Mouse (Mus musculus): ENCODE measurements around the gene Tyk2. TPM values are rescaled to one million over a fixed set of nuclear protein-coding genes. Genes with fewer than 3 reads are reported as not detected.
A peak's percentile ranks its signal among the peaks of the same experiment; 100 is the strongest.

The Tyk2 gene
- total RNA-seq, 2 experiments from 2014 or later, result 11.6 to 12.7 TPM

DNA sequence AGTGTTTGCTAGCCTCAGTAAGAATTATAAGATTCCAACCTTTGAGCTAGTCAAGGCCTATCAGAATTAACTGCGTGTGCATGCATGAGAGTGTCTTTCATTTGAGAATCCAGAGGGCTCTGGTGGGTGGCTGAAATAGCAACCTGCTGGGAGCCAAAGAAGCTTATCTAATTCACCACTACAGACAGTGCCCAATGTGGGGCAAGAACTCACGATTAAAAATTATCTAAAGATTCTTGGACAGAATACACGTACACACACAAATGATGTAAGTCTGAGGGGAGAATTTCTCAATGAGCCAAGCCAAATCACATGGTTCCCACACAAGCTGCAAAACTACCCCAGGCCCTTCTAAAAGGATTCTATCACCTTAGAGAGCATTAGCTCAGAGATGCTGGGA is 47.7 kb downstream of the Tyk2 start:
- no peak for DNase-seq (ENCODE audit: low spot score in 2 of 2)
- intact Hi-C loops (cut with DNase I), result no loop called here

DNA sequence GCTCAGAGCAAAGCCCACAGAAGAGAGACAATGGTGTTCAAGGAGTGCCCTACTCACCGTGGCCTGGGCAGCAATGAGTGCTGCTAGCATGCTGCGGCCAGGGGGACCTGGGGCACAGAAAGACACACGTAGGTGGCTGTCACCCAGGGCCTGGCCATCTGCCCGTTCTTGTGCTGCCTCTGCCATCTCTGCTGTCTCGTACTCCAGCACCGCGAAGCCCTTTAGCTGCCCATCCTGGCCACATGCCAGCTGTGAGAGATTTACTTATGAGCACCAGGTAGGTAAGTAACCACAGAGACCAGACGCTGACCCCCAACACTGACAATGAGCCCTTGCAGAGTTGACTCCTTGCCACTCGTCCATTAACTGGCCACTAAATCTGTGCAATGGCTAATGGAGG is 49.9 kb downstream of the Tyk2 start:
- DNase-seq (ENCODE audit: low spot score in 2 of 2), result no peak
- intact Hi-C loops (cut with DNase I), result no loop called here

DNA sequence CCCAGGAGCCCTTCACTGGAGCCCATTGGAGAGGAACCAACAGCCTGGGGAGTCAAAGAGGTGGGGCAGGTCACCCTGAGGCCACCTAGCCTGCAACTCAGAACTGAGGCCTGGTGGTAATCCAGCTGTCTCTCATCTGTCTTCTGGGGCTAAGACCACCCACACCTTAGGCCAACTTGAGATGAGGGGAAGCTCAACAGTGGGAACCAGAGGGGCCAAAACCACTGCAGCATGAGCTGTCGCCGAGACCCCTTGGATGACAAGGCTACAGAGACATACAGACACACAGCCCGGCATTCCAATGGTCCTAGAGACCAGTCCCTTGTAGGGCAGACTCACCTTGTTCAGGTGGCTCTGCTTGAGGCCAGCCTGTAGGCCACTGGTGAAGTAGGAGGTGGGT is 55.4 kb downstream of the Tyk2 start:
- intact Hi-C loops (cut with DNase I), result no loop called here
- no peak for DNase-seq (ENCODE audit: low spot score in 2 of 2)

DNA sequence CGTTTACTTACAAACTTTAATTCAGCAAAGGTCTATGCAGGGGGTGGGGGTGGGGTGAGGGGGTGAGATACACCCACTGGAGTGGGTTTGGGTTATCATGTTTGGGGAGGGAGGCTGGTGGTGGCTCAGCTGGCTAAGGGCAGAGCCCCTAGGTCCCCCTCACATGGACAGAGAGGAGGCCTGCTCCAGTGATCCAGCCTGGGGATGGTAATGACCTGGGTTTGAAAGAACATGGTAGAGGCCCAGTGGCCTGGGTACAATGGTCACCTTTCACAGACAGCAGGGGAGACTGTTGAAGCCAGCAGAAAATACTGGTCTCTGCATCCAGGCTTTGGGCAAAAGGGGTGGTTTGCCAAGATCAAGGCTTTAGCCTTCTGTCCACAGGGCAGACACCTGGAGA is 56.9 kb downstream of the Tyk2 start:
- intact Hi-C loops (cut with DNase I), result no loop called here
- DNase-seq (ENCODE audit: low spot score in 2 of 2), result no peak

DNA sequence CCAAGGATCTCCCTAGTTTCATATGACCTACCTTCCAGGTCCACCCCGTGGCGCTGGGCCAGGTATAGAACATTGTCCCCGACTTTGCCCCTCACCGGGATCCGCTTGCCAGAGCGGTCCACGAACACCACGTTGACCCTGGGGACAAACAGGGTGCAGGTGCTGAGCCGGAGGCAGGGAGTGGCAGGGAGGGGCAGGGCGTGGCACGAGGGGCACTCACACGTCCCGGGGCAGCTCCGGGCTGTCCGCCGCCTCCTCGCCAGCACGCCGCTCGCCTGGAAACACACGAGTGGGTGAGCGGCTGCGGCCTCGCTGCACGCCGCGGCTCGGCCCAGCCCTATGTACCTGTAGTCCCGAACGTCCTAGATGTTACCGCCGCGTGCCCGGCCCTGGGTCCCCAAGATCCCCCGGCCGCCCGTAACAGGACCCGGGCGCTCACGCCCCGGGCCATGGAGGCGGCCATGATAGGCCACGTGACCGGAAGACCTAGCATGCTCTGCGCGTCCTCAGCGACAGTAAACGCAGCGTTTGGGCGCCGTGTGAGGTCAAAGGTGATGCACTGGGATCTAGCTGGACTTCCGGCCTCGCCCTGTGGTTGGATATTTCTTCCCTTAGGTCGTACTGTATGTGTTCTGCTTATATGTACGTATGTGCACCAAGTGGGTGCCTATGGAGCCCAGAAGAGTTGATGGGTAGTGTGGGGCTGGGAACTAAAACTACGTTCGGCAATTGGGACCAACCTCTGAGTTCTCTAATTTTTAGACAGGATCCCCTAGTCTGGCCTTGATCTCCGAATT is 57.8 kb downstream of the Tyk2 start, which contains the start of the genes Gm49373 and Fdx1l:
Gm49373 (minus strand) TSS at position 53 of the 797 bp plus-strand sequence.
Fdx1l (minus strand) TSS at position 571 of the 797 bp plus-strand sequence.
- intact Hi-C loops (cut with DNase I), result no loop called here

DNA sequence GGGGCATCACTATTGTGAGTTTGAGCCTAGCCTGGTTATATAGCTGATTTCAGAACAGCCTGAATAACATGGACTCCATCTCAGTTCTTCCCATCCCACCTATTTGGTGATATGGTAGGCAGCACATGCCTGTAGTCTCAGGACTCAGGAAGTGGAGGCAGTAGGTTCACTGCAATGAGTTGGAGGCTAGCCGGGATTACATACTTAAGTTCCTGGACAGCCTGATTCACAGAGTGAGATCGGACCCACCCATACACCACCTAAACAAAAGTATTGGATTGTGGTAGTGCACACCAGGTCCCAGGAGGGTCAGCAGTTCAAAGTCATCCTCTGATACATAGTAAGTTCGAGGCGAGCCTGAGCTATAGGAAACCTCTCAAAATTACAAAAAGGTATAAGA is 58.4 kb downstream of the Tyk2 start:
- intact Hi-C loops (cut with DNase I), result loop anchor here (1.0 kb wide), 1 partner anchor 40 kb away; the partner anchor contains the start of gene Icam5
- DNase-seq (ENCODE audit: low spot score in 2 of 2), result peak in 1 of 2 experiments; percentile 44

More for the DNA sequence above, 57.8 kb downstream of the Tyk2 start, which contains the start of the genes Gm49373 and Fdx1l:
- peak; percentile 95 for DNase-seq (ENCODE audit: low spot score in 2 of 2)

DNA sequence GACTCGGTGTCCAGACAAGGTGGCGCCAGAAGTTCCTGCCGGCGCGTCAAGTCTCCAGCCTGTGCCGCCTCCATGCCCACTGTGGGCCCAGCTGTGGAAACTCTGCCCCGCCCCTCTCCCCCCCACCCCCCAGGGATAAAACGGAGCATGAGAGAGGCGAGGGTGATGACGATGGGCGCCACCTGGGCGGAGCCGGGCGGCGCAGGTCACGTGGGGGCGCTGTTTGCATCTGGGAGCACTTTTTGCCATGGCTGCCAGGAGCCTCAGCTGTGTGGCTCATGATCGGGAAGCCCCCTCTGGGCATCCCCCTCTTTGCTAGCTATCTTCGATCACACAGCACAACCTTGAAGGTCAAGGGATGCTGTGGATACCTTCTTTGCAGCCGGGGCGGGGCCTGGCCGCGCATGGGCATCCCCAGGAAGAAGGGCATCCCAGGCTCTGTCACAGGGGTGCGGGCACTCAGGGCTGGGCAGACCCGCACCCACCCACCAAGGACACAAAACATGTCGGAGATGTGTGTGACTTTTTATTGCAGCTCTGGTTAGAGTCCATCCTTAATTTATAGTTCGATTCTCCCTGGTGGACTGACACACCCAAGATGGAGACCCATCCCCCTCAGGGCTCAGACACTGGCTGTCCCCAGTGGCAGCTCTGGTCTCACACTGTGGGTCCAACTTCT is 63.9 kb downstream of the Tyk2 start, which contains the start of gene Zglp1:
Zglp1 (minus strand) TSS at position 88 of the 679 bp plus-strand sequence.
- DNase-seq (ENCODE audit: low spot score in 2 of 2), result no peak
- intact Hi-C loops (cut with DNase I), result no loop called here

DNA sequence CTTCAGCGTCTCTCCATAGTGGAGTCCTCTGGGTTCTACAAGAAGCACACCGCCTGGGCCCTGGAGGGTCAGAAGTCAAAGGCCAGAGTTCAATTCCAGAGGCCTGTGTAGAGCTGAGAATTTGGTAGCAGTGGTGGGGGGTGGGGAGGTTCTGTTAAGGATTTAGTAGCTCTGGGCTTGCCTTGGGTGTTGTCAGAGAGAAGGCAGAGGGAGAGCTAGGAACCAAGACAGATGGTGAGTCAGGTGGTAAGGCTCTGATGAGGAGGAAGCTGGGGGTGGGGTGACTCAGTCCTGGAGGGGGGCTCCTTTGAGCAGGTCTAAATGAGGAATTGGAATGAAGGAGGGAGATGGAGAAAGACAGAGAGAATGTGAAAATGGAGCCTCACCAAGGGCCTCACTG is 68.1 kb downstream of the Tyk2 start:
- intact Hi-C loops (cut with DNase I), result loop anchor here (1.0 kb wide), 3 partner anchors 22 to 32 kb away; no protein-coding TSS in a partner anchor
- peak; percentile 72 to 96 for DNase-seq (ENCODE audit: low spot score in 2 of 2)

Small RNA genes within 50 kb of the gene (microRNA-seq; reads per million reads assigned to microRNA genes)
- 0 to 2.4 reads per million in 2 experiments for gene Mir7082

Other genes with a start within 250 kb of the Tyk2 start
- 10 to 100 TPM; 19.9 to 21.1 TPM for gene Ppan, start 243.1 kb downstream of the Tyk2 start, total RNA-seq (2021)
- gene Eif3g, start 232.6 kb downstream of the Tyk2 start, total RNA-seq (2021), result 100 to 1,000 TPM; 113 to 123 TPM
- 10 to 100 TPM; 40.0 to 42.9 TPM for gene Dnmt1, start 171.4 kb downstream of the Tyk2 start, total RNA-seq (2021)
- gene S1pr2, start 154.5 kb downstream of the Tyk2 start, total RNA-seq (2021), result 1 to 10 TPM; 2.2 to 2.8 TPM
- 10 to 100 TPM; 61.5 to 64.2 TPM for gene Mrpl4, start 128.5 kb downstream of the Tyk2 start, total RNA-seq (2021)
- gene Icam1, start 115.3 kb downstream of the Tyk2 start, total RNA-seq (2021), result 1 to 10 TPM; 3.3 to 3.5 TPM
- 1 to 10 TPM in 1 of 2 experiments, under 1 TPM in 1; 0.80 to 1.1 TPM for gene Icam4, start 101.9 kb downstream of the Tyk2 start, total RNA-seq (2021)
- 100 to 1,000 TPM; 236 to 267 TPM for gene Icam5, start 99.2 kb downstream of the Tyk2 start, total RNA-seq (2021)
- 1 to 10 TPM in 1 of 2 experiments, not detected in 1; 1.3 TPM for gene Zglp1, start 64.2 kb downstream of the Tyk2 start, total RNA-seq (2021)
- gene Gm49373, start 58.1 kb downstream of the Tyk2 start, total RNA-seq (2021), result 1 to 10 TPM; 1.5 to 2.6 TPM
- 10 to 100 TPM; 59.2 to 63.0 TPM for gene Fdx1l, start 57.6 kb downstream of the Tyk2 start, total RNA-seq (2021)
- 1 to 10 TPM; 1.6 to 3.0 TPM for gene Gm38431, start 39.2 kb downstream of the Tyk2 start, total RNA-seq (2021)
- gene Raver1, start 39.2 kb downstream of the Tyk2 start, total RNA-seq (2021), result 10 to 100 TPM; 26.4 to 27.9 TPM
- 100 to 1,000 TPM; 144 to 153 TPM for gene Cdc37, start 18.7 kb upstream of the Tyk2 start, total RNA-seq (2021)
- 10 to 100 TPM; 88.9 to 94.4 TPM for gene Pde4a, start 34.5 kb upstream of the Tyk2 start, total RNA-seq (2021)
- gene Keap1, start 108.1 kb upstream of the Tyk2 start, total RNA-seq (2021), result 10 to 100 TPM; 49.2 to 51.0 TPM
- gene S1pr5, start 117.2 kb upstream of the Tyk2 start, total RNA-seq (2021), result 1 to 10 TPM; 7.8 to 8.3 TPM
- gene Atg4d, start 134.1 kb upstream of the Tyk2 start, total RNA-seq (2021), result 10 to 100 TPM; 40.7 to 49.2 TPM
- 10 to 100 TPM; 34.6 to 35.7 TPM for gene Kri1, start 156.7 kb upstream of the Tyk2 start, total RNA-seq (2021)
- gene Cdkn2d, start 160.2 kb upstream of the Tyk2 start, total RNA-seq (2021), result 10 to 100 TPM; 54.4 to 58.4 TPM
- 1 to 10 TPM in 1 of 2 experiments, under 1 TPM in 1; 0.89 to 1.3 TPM for gene Ap1m2, start 181.1 kb upstream of the Tyk2 start, total RNA-seq (2021)
- gene Slc44a2, start 189.5 kb upstream of the Tyk2 start, total RNA-seq (2021), result 10 to 100 TPM; 43.9 to 51.4 TPM
- gene Ilf3, start 236.6 kb upstream of the Tyk2 start, total RNA-seq (2021), result 10 to 100 TPM; 68.0 to 77.7 TPM

All from left cerebral cortex, postnatal 25 days (tissue).